Mouse (Mus musculus): ENCODE data around the gene Ddx17.
A peak's percentile ranks its signal among the peaks of the same experiment; 100 is the strongest.

The Ddx17 gene

DNA sequence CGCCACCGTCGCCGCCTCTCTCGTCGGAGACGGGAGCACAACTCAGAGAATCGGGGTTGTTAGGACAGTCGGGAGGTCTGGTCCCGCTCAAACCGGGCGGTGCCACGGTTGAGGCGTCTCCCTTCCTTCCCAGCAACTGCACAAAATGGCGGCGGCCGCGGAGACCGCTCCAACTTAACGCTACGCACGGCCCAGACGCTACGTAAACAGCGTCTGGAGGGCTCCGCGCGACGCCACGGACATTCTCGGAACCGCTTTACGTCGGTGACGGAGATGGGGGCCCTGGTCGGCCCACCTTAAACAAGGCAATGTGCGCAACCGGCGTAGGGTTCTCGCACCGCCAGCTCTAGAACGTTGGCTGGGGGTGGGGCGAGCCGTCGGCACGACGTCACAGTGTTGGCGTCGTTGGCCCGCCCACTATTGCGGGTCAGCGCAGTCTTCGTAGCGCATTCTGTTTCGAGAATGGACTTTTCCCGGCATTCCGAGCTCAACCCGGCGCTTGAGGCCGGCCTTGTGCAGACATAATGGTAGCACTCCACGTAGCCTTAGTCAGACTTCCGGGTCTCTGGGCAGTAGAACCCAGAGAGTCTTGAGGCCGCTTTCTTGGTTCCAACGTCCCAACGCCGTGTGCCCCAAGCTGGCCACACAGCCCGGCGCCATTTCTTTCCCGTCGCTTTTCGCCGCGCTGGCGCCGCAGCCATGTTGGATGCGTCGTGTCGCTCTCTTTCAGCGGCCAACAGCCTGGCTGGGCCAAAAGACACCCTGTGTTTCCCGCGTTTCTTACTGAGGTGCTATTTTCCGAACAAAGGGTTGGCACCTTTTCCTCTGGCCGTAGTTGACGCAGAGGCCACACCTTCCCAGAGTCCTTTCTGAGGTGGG lies at the start of gene Ddx17:
Gene Ddx17 (minus strand): TSS at position 332 of the 879 bp plus-strand sequence.
- DNase-seq (ENCODE audit: low spot score): peak; percentile 98

DNA sequence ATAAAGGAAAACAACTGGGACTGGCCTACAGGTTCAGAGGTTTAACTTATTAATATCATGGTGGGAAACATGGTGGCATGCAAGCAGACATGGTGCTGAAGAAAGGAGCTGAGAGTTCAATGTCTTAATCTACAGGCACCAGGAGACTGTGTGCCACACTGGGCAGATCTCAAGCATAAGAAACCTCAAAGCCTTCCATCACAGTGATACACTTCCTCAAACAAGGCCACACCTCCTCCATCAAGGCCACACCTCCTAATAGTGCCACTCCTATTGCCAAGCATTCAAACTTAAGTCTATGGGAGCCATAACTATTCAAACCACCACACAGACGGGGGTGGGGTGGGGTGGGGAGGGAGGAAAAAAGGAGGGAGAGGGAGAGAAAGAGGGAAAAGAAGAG lies 35.0 kb upstream of the Ddx17 start:
- no peak for DNase-seq (ENCODE audit: low spot score)

GRCm38 (mm10) chr15:79577671-79578426 lies 31.3 kb upstream of the Ddx17 start:
- DNase-seq (ENCODE audit: low spot score): no peak

DNA sequence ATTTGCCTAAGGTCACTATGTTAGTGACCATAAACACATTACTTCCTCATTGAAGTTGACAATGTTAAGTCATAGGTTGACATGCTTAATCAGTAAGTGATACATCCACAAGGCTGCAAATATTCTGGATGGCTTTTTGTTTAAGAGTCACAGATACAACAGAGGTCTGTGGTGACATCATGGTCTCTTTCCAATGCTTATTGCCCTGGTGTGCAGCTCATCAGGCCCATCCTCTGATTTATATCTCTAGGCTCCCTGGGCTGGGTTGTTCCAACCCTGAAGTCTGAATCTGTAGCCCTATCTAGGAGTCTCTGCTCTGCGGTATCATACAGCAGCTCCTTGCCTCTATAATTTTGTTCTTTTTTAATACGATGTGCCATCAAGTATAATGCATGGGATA lies 30.4 kb upstream of the Ddx17 start:
- DNase-seq (ENCODE audit: low spot score): no peak

- no peak for DNase-seq (ENCODE audit: low spot score)
These were observed 29.1 kb upstream of the Ddx17 start for GRCm38 (mm10) chr15:79575543-79576222.

DNA sequence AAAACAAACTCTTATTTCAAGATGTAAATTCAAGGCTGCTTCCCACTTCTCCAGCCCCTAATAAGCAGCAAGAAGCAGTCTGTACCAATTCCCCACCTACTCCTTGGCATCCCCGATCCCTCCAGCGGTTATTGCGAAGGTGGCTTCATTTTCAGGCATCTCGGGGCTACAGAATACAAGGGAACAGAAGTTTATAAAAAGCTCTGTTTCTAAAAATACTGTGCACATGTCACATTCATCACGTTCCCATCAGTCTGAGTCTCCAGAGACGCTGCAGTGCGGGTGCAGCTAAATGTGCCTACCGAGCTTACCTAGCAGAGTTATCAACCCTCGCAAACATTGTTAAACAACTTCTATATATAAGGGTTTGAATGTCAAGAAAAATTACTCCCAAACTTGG lies 15.9 kb upstream of the Ddx17 start:
- no peak for DNase-seq (ENCODE audit: low spot score)

- no peak for DNase-seq (ENCODE audit: low spot score)
These were observed 13.1 kb upstream of the Ddx17 start for GRCm38 (mm10) chr15:79559649-79560048.

GRCm38 (mm10) chr15:79552566-79552965 lies 6.0 kb upstream of the Ddx17 start:
- no peak for DNase-seq (ENCODE audit: low spot score)

GRCm38 (mm10) chr15:79548226-79548625 lies 1.7 kb upstream of the Ddx17 start:
- no peak for DNase-seq (ENCODE audit: low spot score)

- no peak for DNase-seq (ENCODE audit: low spot score)
These were observed 814 bp upstream of the Ddx17 start for GRCm38 (mm10) chr15:79547289-79547820.

- peak; percentile 76 for DNase-seq (ENCODE audit: low spot score)
These were observed 581 bp downstream of the Ddx17 start for GRCm38 (mm10) chr15:79545921-79546399.

GRCm38 (mm10) chr15:79545496-79545895 lies 1.0 kb downstream of the Ddx17 start:
- DNase-seq (ENCODE audit: low spot score): no peak

GRCm38 (mm10) chr15:79543968-79544367 lies 2.6 kb downstream of the Ddx17 start:
- no peak for DNase-seq (ENCODE audit: low spot score)

GRCm38 (mm10) chr15:79533796-79534195 lies 12.7 kb downstream of the Ddx17 start:
- DNase-seq (ENCODE audit: low spot score): no peak

DNA sequence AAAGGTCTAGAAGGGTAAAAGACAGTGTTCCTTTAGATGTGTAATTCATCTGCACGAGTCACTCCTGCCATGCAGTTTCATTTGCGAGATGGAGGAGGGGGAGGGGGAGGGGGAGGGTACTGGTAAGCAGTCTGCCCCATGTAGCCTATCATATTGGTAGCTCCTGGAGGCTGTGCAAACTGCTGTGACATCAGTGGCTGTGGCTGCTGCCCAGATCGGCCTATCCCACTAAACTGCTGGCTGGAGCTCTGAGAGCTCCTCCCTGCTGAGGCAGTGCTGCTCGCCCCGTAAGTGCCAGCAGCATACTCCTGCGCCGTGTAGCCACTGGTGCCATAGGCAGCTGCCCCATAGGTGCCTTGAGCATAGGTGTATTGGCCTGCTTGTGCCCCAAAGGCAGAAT lies 16.6 kb downstream of the Ddx17 start:
- DNase-seq (ENCODE audit: low spot score): no peak

- no peak for DNase-seq (ENCODE audit: low spot score)
These were observed 18.4 kb downstream of the Ddx17 start for GRCm38 (mm10) chr15:79527991-79528639.

DNA sequence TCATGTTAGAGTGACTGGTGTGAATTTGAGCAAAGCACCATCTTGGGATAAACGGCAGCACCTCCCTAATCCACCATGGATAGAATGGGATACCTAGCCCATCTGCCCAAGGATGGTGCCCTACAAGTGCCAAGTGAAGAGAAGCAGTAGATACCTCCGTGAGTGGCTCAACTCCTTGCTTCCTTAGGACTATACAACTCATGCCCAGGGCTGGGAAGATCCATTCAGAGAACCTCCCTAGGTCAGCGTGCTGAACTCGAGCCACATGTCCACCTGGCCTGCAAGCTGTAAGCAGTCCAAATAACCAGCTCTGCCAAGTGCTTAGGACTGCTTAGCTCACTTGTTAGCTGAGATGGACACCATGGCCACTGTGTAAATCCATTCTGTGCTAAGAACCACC lies 19.3 kb downstream of the Ddx17 start:
- DNase-seq (ENCODE audit: low spot score): no peak

- no peak for DNase-seq (ENCODE audit: low spot score)
These were observed 20.4 kb downstream of the Ddx17 start for GRCm38 (mm10) chr15:79525979-79526768.

- no peak for DNase-seq (ENCODE audit: low spot score)
These were observed 21.0 kb downstream of the Ddx17 start for GRCm38 (mm10) chr15:79525564-79525963.

DNA sequence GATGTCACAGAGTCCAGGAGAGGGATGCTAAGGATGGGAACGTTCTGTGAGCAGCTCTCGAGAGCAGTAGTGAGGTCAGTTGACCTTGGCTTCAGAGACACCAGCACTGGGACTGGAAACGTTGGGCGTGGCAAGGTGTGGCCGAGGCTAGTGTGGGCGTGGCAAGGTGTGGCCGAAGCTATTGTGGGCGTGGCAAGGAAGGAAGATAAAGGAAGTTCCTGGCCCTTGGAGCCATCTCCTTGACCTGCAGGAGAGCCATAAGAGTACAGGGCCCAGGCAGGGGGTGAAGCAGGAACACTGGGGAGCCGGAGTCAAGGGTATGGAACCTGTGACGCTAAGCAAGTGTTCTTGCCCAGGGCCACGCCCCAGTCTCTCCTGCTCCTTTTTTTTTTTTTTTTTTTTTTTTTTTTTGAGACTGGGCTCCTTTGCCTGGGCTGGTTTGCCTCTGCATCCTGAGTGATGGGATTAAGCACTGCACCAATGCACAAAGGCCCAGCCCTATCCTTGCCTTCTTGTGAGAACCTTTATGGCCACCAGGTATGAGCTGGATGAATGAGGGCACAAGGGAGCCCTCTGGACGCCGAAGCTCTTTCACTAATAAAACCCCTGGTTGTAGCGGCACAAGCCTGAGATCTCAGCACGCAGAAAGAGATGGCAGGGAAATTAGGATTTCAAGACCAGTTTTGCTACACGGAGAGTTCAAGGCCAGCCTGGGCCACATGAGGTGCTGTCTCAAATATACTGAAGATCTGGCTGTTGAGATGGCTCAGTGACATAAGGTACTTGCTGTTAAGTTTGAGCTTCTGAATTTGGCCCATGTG lies 26.9 kb downstream of the Ddx17 start:
- no peak for DNase-seq (ENCODE audit: low spot score)
